Mouse (Mus musculus) hindbrain, embryonic 16.5 days (tissue): ENCODE results near the gene Atf1. TPM values are rescaled to one million over a fixed set of nuclear protein-coding genes. Genes with fewer than 3 reads are reported as not detected.

Source experiments
- ATAC-seq: fragments of 200-750 bp; cut with Nextera tagmentation; 2 replicates; pipeline ENCODE4 v1.8.0; 2017; ENCODE audit warnings: moderate TSS enrichment, moderate library complexity
- H3K27ac ChIP-seq: fragments of 300-500 bp; sonication (generic); 2 replicates; pipeline ENCODE4 v1.5.1; 2014; ENCODE audit warnings: low read depth, mild to moderate bottlenecking, control low read depth, low read length, moderate library complexity
- H3K27me3 ChIP-seq: fragments of 300-500 bp; sonication (generic); replicated peaks from 2 replicates; pipeline ENCODE4 v1.6.1; 2014; ENCODE audit warnings: low read length; ENCODE audit not compliant: control insufficient read depth, insufficient read depth
- H3K36me3 ChIP-seq: fragments of 300-500 bp; sonication (generic); 2 replicates; pipeline ENCODE4 v1.6.1; 2014; ENCODE audit warnings: mild to moderate bottlenecking, low read length, moderate library complexity, mixed read lengths; ENCODE audit not compliant: control insufficient read depth, insufficient read depth
- H3K4me1 ChIP-seq: fragments of 300-500 bp; sonication (generic); 2 replicates; pipeline ENCODE4 v1.6.1; 2014; ENCODE audit warnings: low read depth, low read length; ENCODE audit not compliant: control insufficient read depth, insufficient read depth
- H3K4me2 ChIP-seq: fragments of 300-500 bp; sonication (generic); 2 replicates; pipeline ENCODE4 v1.6.1; 2014; ENCODE audit warnings: mild to moderate bottlenecking, low read length, control low read depth, moderate library complexity
- H3K4me3 ChIP-seq: fragments of 300-500 bp; sonication (generic); 2 replicates; pipeline ENCODE4 v1.5.1; 2014; ENCODE audit warnings: mild to moderate bottlenecking, low read length, control low read depth, moderate library complexity
- H3K9ac ChIP-seq: fragments of 300-500 bp; sonication (generic); 2 replicates; pipeline ENCODE4 v1.6.1; 2014; ENCODE audit warnings: low read depth, mild to moderate bottlenecking, control low read depth, low read length, moderate library complexity
- H3K9me3 ChIP-seq: fragments of 300-500 bp; sonication (generic); 2 replicates; pipeline ENCODE4 v1.6.1; 2014; ENCODE audit warnings: mild to moderate bottlenecking, low read length, moderate library complexity; ENCODE audit not compliant: control insufficient read depth
- WGBS: fragments of 180-500 bp; shearing (Covaris S2); extraction: QIAGEN DNeasy Blood & Tissue Kit; methylation state at CpG from one replicate; pipeline ENCODE4 v1.1.7; 2014; 5-methylcytosine and 5-hydroxymethylcytosine counted together
- polyA plus RNA-seq: library from polyadenylated mRNA; unstranded; fragments of >200 nt; fragmentation: Nextera tagmentation; extraction: Ambion mirVana; gene quantifications from 2 replicates; pipeline ENCODE4 v1.2.1, GENCODE M21; 2015

Atf1 gene
- polyA plus RNA-seq, 1 experiment from 2014 or later: 13.1 TPM

DNA sequence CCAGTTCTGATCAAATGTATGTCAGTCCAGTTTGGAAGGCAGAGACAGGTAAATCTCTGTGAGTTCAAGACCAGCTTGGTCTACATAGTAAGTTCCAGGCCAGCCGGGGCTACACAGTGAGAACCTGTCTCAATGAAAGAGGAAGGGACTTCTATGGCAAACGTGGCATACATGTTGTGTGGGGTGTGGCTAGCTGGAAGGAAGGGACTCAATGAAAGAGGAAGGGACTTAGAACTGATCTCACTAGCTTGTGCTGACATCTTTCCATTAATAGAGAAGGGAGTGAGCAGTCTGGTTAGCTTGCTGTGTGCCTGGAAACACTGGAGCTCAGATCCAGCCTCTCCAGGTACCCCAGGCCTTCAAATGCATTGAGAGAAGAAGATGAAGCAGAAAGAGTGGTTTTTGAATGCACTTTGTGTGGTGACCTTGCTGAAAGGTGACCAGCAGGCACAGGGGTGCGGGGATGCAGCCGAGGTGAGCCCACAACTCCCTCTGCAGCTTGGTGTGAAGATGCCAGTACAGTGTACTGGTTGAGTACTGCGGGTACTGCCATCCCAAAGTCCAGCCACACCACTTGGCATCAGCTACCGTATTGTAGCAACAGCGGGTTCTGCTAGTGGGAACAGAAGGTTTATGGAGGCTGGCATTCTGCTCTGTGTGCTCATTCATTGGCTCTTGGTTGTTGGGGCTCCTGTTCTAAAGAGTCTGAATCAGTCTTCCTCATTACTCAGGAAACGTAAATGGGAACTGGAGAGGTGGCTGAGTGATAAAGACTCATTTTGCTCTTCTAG, 40.5 kb upstream of the Atf1 start:
- no peaks in the 10 kb centered on the region for H3K4me1 ChIP-seq
- H3K36me3 ChIP-seq: peaks cover 50% of the 10 kb centered on the region
- ATAC-seq: no peak
- H3K27ac ChIP-seq: no peak overlapping the region
- whole genome bisulfite sequencing: 95% methylated on average over 8 of the region's 8 CpGs
- no peaks in the 10 kb centered on the region for H3K9me3 ChIP-seq
- no peak overlapping the region for H3K9ac ChIP-seq
- H3K27me3 ChIP-seq: no peaks in the 10 kb centered on the region
- no peak overlapping the region for H3K4me3 ChIP-seq
- no peak overlapping the region for H3K4me2 ChIP-seq

DNA sequence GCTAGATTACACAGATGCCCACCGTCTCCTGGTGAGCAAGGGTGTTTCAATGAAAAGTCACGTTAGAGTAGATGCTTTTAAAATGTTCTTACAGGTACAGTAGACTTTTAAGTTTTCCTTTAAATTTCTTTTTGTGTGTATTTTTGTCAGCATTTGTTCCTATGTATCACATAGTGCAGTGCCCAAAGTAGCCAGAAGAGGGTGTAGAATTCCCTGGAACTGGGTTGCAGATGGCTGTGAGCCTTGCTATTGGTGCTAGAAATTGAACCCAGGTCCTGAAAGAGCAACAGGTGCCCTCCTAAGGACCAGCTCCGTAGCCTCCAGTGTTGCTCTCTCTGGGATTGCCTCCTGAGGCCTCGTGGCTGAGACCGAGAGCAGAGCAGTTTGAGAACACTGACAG, 39.1 kb upstream of the Atf1 start:
- H3K36me3 ChIP-seq: peaks cover 57% of the 10 kb centered on the region
- no peaks in the 10 kb centered on the region for H3K9me3 ChIP-seq
- H3K9ac ChIP-seq: no peak overlapping the region; the same call in 1 of the 2 replicates
- no peak for ATAC-seq
- no peak overlapping the region for H3K4me3 ChIP-seq
- H3K27me3 ChIP-seq: no peaks in the 10 kb centered on the region
- no peaks in the 10 kb centered on the region for H3K4me1 ChIP-seq
- no peak overlapping the region for H3K27ac ChIP-seq
- 92% methylated on average over 5 of the region's 5 CpGs for WGBS
- no peak overlapping the region for H3K4me2 ChIP-seq

DNA sequence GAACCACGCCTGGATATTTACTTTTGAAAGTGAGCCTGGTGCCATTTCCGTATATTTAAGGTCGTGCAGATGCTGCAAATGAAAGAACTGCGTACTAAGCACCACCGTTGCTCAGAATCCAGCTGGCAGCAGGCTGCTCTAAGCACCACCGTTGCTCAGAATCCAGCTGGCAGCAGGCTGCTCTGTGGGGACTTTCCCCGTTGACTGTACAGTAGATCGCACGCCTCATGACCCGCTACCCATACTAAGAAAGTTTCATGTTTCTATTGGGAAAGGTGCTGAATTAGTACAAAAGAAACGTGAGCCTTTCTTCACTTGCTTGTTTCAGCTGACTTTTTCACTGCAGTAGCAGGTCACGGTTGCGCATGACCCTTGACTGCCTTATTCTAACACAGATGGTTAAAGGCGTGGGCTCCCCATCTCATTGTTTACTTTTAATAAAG, 38.6 kb upstream of the Atf1 start:
- 77% methylated on average over 14 of the region's 14 CpGs for WGBS
- Histone ChIP-seq H3K27me3 (no peaks in the 10 kb centered on the region), H3K9ac (no peak overlapping the region; the same call in 1 of the 2 replicates), H3K27ac (no peak overlapping the region), H3K4me2 (no peak overlapping the region), H3K4me3 (no peak overlapping the region), H3K9me3 (no peaks in the 10 kb centered on the region), H3K4me1 (no peaks in the 10 kb centered on the region), H3K36me3 (peaks cover 53% of the 10 kb centered on the region)
- no peak for ATAC-seq

DNA sequence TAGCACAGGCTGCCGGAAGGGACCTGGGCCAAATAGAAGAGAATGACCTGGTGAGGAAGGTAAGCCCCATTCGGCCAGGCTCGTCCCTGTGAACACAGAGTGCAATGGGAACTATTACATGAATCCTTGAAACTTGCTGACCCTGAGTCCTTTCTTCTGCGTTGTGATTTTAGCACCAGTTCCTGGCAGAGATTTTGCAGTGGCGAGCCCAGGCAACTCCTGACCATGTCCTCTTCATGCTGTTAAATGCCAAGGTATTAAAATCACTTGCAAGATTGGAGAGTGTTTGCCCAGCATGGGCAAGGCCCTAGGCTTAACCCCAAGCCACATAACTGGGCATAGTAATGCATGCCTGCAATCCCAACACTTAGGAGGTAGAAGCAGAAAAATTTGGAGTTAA, 37.5 kb upstream of the Atf1 start:
- Histone ChIP-seq H3K27ac (no peak overlapping the region), H3K4me2 (no peak overlapping the region), H3K9ac (no peak overlapping the region), H3K36me3 (peaks cover 54% of the 10 kb centered on the region), H3K9me3 (no peaks in the 10 kb centered on the region), H3K4me3 (no peak overlapping the region), H3K4me1 (no peaks in the 10 kb centered on the region), H3K27me3 (no peaks in the 10 kb centered on the region)
- no peak for ATAC-seq
- 95% methylated on average over 5 of the region's 5 CpGs for WGBS

DNA sequence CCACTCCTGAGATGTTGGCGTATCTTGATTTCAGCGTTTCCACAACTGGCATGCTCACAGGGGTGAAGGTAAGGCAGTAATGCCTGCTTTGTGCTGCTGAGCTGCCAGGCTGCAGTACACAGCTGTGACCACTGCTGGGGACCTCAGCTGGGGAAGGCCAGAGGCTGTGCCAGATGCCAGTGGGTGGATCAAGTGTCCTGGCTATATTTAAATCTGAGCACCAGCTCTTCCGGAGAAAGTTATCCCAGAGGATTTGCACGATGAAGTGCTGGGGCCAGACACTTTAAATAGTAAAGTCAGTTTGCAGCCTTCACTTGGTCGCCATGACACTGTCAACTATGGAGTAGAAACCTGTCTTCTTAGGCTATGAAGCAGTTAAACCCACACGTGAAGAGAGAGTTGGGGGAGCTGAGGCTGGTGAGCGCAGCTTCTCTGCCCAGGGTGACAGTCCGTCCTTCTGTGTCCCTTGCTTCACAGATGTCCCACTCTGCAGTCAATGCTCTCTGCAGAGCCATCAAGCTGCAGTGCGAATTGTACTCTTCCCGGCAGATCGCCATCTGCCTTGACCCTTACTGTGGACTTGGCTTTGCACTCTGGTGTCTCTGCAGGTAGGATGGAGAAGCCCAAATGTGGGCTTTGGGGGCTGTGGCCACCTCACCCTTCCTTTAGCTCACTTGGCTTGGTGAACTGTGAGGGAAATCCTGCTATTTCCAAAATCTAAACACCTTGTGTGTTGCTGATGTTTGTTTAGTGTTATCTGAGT, 28.5 kb upstream of the Atf1 start:
- no peak for ATAC-seq

DNA sequence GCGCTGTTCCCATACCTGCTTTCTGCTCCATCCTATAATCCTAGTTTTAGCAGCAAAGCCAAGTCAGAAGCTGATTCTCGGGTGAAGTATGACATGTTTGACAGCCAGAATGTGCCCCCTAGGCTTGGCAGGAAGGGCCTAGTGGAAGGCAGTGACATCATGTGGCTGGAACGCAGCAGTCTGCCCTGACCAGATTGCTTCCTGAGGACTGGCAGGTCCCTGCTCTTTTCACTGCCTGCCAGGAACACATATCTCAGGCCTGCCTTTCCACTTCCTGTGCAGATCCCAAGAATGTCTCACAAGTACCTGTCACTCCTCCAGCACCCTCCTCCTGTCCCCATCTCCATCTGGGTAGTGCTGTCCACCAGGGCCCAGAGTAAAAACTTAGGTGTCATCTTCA, 27.8 kb upstream of the Atf1 start:
- no peaks in the 10 kb centered on the region for H3K9me3 ChIP-seq
- H3K27me3 ChIP-seq: no peaks in the 10 kb centered on the region
- no peak overlapping the region for H3K27ac ChIP-seq
- no peak overlapping the region for H3K4me3 ChIP-seq
- 79% methylated on average over 3 of the region's 3 CpGs for WGBS
- H3K9ac ChIP-seq: no peak overlapping the region
- no peak for ATAC-seq
- no peak overlapping the region for H3K4me2 ChIP-seq
- H3K36me3 ChIP-seq: peaks cover 25% of the 10 kb centered on the region
- no peaks in the 10 kb centered on the region for H3K4me1 ChIP-seq

More for the DNA sequence above, 28.5 kb upstream of the Atf1 start:
- 77% methylated on average over 11 of the region's 11 CpGs for whole genome bisulfite sequencing
- H3K27ac ChIP-seq: no peak overlapping the region
- H3K4me3 ChIP-seq: no peak overlapping the region
- peaks cover 30% of the 10 kb centered on the region for H3K36me3 ChIP-seq
- H3K9ac ChIP-seq: no peak overlapping the region
- H3K4me2 ChIP-seq: no peak overlapping the region
- no peaks in the 10 kb centered on the region for H3K4me1 ChIP-seq
- H3K9me3 ChIP-seq: no peaks in the 10 kb centered on the region
- no peaks in the 10 kb centered on the region for H3K27me3 ChIP-seq

DNA sequence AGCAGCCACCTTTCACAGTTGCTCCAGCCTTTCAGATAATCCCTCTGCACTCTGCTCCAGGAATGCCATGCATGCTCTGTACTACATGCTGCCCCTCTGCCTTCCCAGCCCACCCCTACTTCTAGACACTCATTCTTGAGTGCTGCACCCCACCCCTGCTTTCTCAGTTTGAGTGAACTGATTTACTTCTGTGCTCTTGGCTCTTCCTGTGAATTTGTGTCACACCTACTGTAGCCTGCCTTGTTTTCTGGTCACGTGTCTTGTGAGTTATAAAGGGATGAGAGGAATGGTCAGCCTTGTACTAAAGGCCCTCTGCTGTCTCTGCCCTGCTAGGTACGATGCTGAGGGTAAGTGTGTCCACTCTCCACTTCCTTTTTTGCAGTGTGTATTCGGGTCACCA, 25.8 kb upstream of the Atf1 start:
- ATAC-seq: no peak
- H3K4me3 ChIP-seq: no peak overlapping the region
- H3K36me3 ChIP-seq: peaks cover 25% of the 10 kb centered on the region

DNA sequence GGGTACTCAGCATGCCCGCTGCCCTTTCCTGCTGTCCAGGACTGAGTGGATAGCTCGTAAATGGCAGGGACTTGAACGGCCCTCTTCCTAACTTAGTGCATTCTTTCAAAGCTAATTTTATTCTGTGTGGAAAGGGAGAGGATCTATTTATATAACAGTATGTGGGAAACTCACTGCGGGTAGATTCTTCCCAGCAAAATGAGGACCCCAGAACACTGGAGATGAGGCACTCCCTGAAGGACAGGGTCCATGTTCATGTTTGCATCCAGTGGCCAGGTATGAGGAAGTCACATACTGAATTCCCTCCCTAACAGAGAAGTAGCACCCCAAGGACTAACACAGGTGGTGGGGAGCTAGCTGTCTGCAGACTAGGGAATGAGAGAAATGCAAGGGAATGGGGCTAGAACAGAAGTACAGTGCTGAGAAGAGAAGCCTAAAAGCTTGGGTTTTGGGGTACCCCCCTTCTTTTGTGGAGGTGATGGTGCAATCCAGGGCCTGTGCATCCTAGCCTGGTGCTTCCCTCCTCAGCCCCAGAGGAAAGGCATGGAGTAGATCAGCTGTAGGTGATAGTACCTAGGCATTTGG, 25.1 kb upstream of the Atf1 start:
- peaks cover 28% of the 10 kb centered on the region for H3K36me3 ChIP-seq
- no peak overlapping the region for H3K4me2 ChIP-seq
- ATAC-seq: no peak
- H3K4me3 ChIP-seq: no peak overlapping the region
- H3K9me3 ChIP-seq: no peaks in the 10 kb centered on the region
- no peaks in the 10 kb centered on the region for H3K4me1 ChIP-seq
- no peaks in the 10 kb centered on the region for H3K27me3 ChIP-seq
- H3K9ac ChIP-seq: no peak overlapping the region
- WGBS: 91% methylated on average over 4 of the region's 4 CpGs
- no peak overlapping the region for H3K27ac ChIP-seq

More for the DNA sequence above, 25.8 kb upstream of the Atf1 start:
- Histone ChIP-seq H3K4me2 (no peak overlapping the region), H3K4me1 (no peaks in the 10 kb centered on the region), H3K27ac (no peak overlapping the region), H3K9me3 (no peaks in the 10 kb centered on the region), H3K9ac (no peak overlapping the region), H3K27me3 (no peaks in the 10 kb centered on the region)
- 95% methylated on average over 3 of the region's 3 CpGs for WGBS

DNA sequence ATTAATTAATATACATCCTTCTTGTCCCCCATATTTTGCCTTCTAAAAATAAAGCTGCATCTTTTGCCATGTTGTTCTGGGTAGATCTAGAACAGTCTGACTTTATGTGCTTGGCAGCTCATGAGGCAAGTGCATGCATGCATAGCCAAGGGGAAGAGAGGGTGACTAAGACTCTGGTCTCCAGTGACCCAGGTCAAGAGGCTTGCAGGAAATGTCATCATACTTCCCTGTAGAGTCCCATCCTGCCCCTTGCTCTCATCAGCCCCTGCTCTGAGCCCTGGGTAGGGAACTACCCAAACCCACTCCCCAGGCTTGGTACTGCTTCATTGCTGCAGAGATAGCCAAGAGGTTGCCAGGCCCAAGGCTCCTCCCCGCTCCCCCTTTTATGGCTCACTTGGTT, 23.0 kb upstream of the Atf1 start:
- Histone ChIP-seq H3K36me3 (peaks cover 30% of the 10 kb centered on the region), H3K4me1 (no peaks in the 10 kb centered on the region), H3K9ac (no peak overlapping the region), H3K4me2 (no peak overlapping the region), H3K9me3 (no peaks in the 10 kb centered on the region), H3K4me3 (no peak overlapping the region), H3K27me3 (no peaks in the 10 kb centered on the region), H3K27ac (no peak overlapping the region)
- no peak for ATAC-seq
- whole genome bisulfite sequencing: 100% methylated on average over 1 of the region's 1 CpGs
